Mouse (Mus musculus) ES-E14 (cell line): Measurements from ENCODE around the gene Ccr8. TPM values are rescaled to one million over a fixed set of nuclear protein-coding genes. Genes with fewer than 3 reads are reported as not detected.

Source experiments
- DNase-seq: peaks from one replicate; pipeline ENCODE4 v3.0.0-alpha.2; 2013; ENCODE audit warnings: low read depth, low spot score
- H3K27ac ChIP-seq: 2 replicates; pipeline ENCODE4 v1.5.1; 2012; ENCODE audit warnings: low read depth, mild to moderate bottlenecking, low read length, moderate library complexity, mixed read lengths; ENCODE audit not compliant: poor library complexity, insufficient read depth, severe bottlenecking
- H3K36me3 ChIP-seq: 2 replicates; pipeline ENCODE4 v1.6.1; 2012; ENCODE audit warnings: mild to moderate bottlenecking, low read length, moderate library complexity, mixed read lengths; ENCODE audit not compliant: control insufficient read depth, poor library complexity, insufficient read depth, severe bottlenecking
- H3K4me1 ChIP-seq, 2 experiments: fragments of 150-350 bp in 1 of 2; sonication (generic) in 1 of 2; 2 replicates each; pipeline ENCODE4 v1.6.1; 2012; ENCODE audit warnings: low read length in 2 of 2, mild to moderate bottlenecking in 1 of 2, mixed read lengths in 1 of 2; ENCODE audit not compliant: control insufficient read depth in 2 of 2, insufficient read depth in 2 of 2, poor library complexity in 1 of 2
- H3K4me3 ChIP-seq, 2 experiments: fragments of 150-350 bp in 1 of 2; sonication (generic) in 1 of 2; 2 replicates each; pipeline ENCODE4 v1.5.1; 2012; ENCODE audit warnings: low read length in 2 of 2, low read depth in 1 of 2, mild to moderate bottlenecking in 1 of 2, mixed read lengths in 1 of 2; ENCODE audit not compliant: insufficient read depth in 1 of 2, poor library complexity in 1 of 2, severe bottlenecking in 1 of 2
- H3K9ac ChIP-seq: 2 replicates; pipeline ENCODE4 v1.6.1; 2012; ENCODE audit warnings: low read depth, mild to moderate bottlenecking, low read length, mixed read lengths; ENCODE audit not compliant: poor library complexity, insufficient read depth, severe bottlenecking
- H3K9me3 ChIP-seq: fragments of 150-350 bp; sonication (generic); 2 replicates; pipeline ENCODE4 v1.6.1; 2012; ENCODE audit warnings: low read depth, mild to moderate bottlenecking, low read length; ENCODE audit not compliant: control insufficient read depth, insufficient read depth
- CHD2 ChIP-seq: IDR thresholded peaks from 2 replicates; pipeline ENCODE4 v1.6.1; 2014; ENCODE audit warnings: mild to moderate bottlenecking, low read depth, low read length, inconsistent platforms
- HCFC1 ChIP-seq: IDR thresholded peaks from 2 replicates; pipeline ENCODE4 v1.6.1; 2012; ENCODE audit warnings: low read length, inconsistent platforms, borderline replicate concordance; ENCODE audit not compliant: insufficient read depth
- MAFK ChIP-seq: IDR thresholded peaks from 2 replicates; pipeline ENCODE4 v1.6.1; 2014; ENCODE audit warnings: mild to moderate bottlenecking, low read depth, low read length, inconsistent platforms; ENCODE audit not compliant: insufficient read depth
- ZC3H11A ChIP-seq: IDR thresholded peaks from 2 replicates; pipeline ENCODE4 v1.6.1; 2012; ENCODE audit warnings: low read depth, mild to moderate bottlenecking, inconsistent platforms, low read length, borderline replicate concordance
- ZNF384 ChIP-seq: IDR thresholded peaks from 2 replicates; pipeline ENCODE4 v1.6.1; 2012; ENCODE audit warnings: low read depth, low read length, inconsistent platforms
- in situ Hi-C, 2 experiments: fragments of 600-800 bp; cut with MboI; formaldehyde crosslinking; loops; one replicate each; pipeline ENCODE4 v1.15.1; 2025; ENCODE audit warnings: low sequenced_read_pairs in 2 of 2, inconsistent platforms in 1 of 2; ENCODE audit not compliant: unreplicated experiment in 2 of 2
- total RNA-seq: library from RNA; depleted of rRNA; stranded (reverse); fragments of 300-350 nt; gene quantifications from 2 replicates; pipeline ENCODE4 v1.2.3, GENCODE M21; 2012

Gene Ccr8
- total RNA-seq, 1 experiment = 0.40 TPM

DNA sequence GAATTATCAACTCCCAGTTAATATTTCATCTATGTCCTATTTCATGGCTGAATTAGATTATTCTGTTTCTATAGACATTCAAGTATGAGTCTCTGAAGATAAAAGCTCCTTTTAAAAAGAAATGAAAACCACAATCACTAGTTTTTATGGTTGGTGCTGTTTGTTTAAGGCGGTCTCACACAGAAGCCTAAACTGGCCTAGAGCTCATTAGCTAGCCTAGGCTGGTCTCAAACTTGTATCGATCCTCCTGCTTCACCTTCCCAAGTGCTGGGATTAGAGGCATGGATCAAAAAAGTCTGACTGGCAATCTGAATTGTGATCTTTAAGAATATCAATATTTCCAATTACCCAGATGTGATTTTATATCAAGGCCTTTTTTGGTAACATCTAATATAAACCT lies 24.3 kb upstream of the Ccr8 start:
- TF ChIP-seq CHD2 = no peak
- no peak for TF ChIP-seq MAFK
- no peak for TF ChIP-seq ZC3H11A
- no peak for TF ChIP-seq ZNF384
- no peak for TF ChIP-seq HCFC1
- Histone ChIP-seq H3K27ac (no peak overlapping the region), H3K9ac (no peak overlapping the region), H3K4me3 (no peak overlapping the region), H3K9me3 (no peaks in the 10 kb centered on the region), H3K36me3 (no peaks in the 10 kb centered on the region), H3K4me1 (0 out of 4 replicates have a peak, but pooled peaks cover 0 to 2% of the 10 kb centered on the region in 2 experiments)
- in situ Hi-C loops = no loop called here
- DNase-seq = no peak

- 0 out of 4 replicates have a peak, but pooled peaks cover 0 to 2% of the 10 kb centered on the region in 2 experiments for H3K4me1 ChIP-seq
- no peak overlapping the region for H3K4me3 ChIP-seq
- no peak overlapping the region for H3K27ac ChIP-seq
- H3K36me3 ChIP-seq = no peaks in the 10 kb centered on the region
- no peak for TF ChIP-seq CHD2
- no peak for TF ChIP-seq HCFC1
- TF ChIP-seq MAFK = no peak
- no peak for TF ChIP-seq ZC3H11A
- TF ChIP-seq ZNF384 = no peak
- in situ Hi-C loops = no loop called here
- no peaks in the 10 kb centered on the region for H3K9me3 ChIP-seq
- DNase-seq = no peak
- H3K9ac ChIP-seq = no peak overlapping the region
Measured at GRCm38 (mm10) chr9:120068047-120068446, 23.9 kb upstream of the Ccr8 start.

DNA sequence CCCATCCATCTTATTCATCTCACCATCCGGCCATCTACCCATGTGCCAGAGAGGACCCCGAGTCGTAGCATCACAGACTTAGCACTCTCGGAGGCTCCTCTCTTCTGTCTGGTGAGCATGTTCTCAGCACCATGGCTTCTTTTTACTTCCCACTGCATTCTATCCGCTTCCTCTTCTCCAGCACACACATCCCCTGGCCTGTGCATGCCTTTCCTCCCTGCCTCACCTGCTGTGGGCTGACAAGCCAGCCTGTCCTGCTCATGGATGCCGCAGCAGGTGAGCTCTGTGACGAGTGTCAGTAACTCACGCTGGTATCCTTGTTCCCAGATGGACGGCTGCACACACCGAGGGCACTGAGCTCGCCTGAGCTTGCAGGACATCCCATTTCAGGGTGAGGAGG lies 22.1 kb upstream of the Ccr8 start, which contains the start of gene Cx3cr1:
Gene Cx3cr1 (minus strand): TSS at position 101 of the 400 bp plus-strand sequence.
- Histone ChIP-seq H3K4me1 (0 out of 4 replicates have a peak, but pooled peaks cover 0 to 3% of the 10 kb centered on the region in 2 experiments), H3K27ac (no peak within 1 kb of the TSS), H3K9ac (no peak within 1 kb of the TSS), H3K9me3 (no peaks in the 10 kb centered on the region), H3K4me3 (no peak within 1 kb of the TSS), H3K36me3 (no peaks in the 10 kb centered on the region)
- no peak for DNase-seq
- in situ Hi-C loops = no loop called here
- TF ChIP-seq MAFK (no peak), ZC3H11A (no peak), ZNF384 (no peak), CHD2 (no peak), HCFC1 (no peak)

- Histone ChIP-seq H3K4me1 (0 out of 4 replicates have a peak, but pooled peaks cover 0 to 2% of the 10 kb centered on the region in 2 experiments), H3K36me3 (no peaks in the 10 kb centered on the region), H3K4me3 (no peak overlapping the region), H3K9me3 (no peaks in the 10 kb centered on the region), H3K27ac (no peak overlapping the region), H3K9ac (no peak overlapping the region)
- in situ Hi-C loops = no loop called here
- TF ChIP-seq MAFK (no peak), HCFC1 (no peak), ZC3H11A (no peak), CHD2 (no peak), ZNF384 (no peak)
- DNase-seq = no peak
Measured at GRCm38 (mm10) chr9:120071251-120071650, 20.7 kb upstream of the Ccr8 start.
